Mouse (Mus musculus): ENCODE results near the gene Pi4kb. TPM values are rescaled to one million over a fixed set of nuclear protein-coding genes. Genes with fewer than 3 reads are reported as not detected.

The Pi4kb gene
- total RNA-seq, 4 experiments from 2014 or later: 59.3 to 87.5 (median 74.9) TPM

GRCm38 (mm10) chr3:94953764-94954616 is 20.5 kb upstream of the Pi4kb start, which contains the start of gene Rfx5:
Rfx5 (plus strand) TSS chr3:94954075.
- DNase-seq: peak; percentile 95

DNA sequence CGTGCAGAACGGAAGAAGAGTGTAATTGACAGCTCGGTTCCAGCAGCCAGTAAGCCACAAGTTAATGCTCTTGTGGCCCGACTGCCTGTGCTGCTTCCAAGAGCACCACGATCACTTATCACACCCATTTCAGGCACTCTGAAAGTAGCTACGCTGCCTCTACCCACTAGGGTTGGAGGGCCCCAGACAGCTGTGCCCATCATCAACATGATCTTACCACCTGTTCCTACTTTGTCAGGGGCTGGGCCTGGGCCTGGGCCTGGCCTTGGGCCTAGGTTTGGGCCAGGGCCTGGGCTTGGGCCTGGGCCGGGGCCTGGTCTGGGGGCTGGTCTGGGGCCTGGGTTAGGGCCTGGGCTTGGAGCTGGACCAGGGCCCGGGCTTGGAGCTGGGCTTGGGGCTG is 16.2 kb upstream of the Pi4kb start:
- DNase-seq: no peak

- DNase-seq: no peak
Measured at GRCm38 (mm10) chr3:94959871-94960270, 14.7 kb upstream of the Pi4kb start.

DNA sequence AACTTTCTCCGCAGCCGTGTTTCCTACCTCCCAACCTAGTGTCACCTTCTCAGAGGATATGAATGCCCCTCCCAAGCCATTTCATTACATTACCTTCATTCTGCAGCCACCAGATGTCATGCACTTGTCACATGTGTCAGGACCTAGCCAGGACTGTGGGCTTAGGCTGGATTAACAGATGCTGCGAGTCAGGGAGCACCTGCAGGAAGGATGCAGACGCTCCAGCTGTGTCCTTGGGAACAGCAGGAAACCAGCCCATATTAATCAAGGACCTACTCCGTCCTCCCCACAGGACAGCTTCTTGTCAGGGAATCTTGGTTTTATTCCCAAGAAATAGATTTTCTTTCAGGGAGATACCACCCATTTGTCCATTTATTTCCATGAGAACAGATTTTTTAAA is 14.2 kb upstream of the Pi4kb start:
- no peak for DNase-seq

GRCm38 (mm10) chr3:94964989-94965388 is 9.5 kb upstream of the Pi4kb start:
- no peak for DNase-seq

DNA sequence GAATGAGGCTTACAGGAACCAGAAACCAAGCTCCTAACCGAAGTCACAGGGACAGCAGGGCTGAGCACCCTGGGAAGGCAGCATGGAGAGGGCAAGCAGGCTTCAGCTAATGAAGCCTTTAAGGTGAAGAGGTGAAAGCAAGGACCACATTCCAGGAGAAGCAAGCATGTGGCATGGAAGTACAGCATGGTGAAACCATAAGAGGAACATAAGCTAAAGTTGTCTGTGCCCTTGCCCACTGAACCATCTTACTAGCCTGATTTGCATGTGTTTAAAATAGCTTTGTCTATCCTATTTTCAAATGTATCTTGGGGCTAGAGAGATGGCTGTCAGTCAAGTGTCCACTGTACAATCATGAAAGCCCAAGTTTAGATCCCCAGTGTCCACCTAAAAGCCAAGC is 8.7 kb upstream of the Pi4kb start:
- no peak for DNase-seq

DNA sequence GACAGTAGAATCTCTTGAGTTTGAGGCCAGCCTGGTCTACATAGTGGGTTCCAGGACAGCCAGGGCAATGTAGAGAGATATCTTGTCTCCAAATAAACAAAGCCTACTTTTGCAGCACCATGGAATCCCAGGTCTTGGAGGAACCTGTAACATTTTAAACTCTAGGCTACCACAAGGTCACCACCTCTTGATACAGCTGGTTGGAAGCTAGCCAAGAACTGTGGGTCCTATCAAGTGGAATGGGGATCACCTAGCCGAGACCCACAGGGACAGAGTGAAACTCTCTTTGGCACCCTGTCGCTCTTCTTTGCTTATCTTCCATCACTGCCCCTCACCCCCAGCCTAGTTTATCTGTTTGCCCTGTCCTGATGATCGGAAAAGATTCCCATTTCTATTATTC is 2.0 kb upstream of the Pi4kb start:
- no peak for DNase-seq

DNA sequence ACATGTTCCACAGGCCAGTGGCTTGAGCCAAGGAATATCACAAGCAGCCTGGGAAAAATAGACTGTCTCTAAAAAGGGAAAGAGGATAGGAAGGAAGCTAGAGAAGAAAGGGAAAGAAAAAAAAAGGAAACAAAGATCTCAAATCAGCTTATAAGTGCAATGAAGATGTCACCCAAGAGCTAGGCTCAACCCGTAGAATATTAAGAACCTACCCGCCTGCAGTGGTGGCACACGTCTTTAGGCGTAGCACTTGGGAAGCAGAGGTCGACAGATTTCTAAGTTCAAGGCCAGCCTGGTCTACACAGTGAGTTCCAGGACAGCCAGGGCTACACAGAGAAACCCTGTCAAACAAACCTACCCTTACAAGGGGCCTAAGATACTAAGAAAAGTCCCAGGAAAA is 911 bp upstream of the Pi4kb start:
- DNase-seq: no peak

- no peak for DNase-seq
Measured at GRCm38 (mm10) chr3:94974026-94974527, 454 bp upstream of the Pi4kb start.

DNA sequence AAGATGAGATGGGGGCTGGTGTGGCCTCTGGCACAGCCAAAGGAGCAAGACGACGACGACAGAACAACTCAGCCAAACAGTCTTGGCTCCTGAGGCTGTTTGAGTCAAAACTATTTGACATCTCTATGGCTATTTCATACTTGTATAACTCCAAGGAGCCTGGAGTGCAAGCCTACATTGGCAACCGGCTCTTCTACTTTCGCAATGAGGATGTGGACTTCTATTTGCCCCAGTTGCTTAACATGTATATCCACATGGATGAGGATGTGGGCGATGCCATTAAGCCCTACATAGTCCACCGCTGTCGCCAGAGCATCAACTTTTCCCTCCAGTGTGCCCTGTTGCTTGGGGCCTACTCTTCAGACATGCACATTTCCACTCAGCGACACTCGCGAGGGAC is 9.8 kb downstream of the Pi4kb start:
- DNase-seq: no peak

DNA sequence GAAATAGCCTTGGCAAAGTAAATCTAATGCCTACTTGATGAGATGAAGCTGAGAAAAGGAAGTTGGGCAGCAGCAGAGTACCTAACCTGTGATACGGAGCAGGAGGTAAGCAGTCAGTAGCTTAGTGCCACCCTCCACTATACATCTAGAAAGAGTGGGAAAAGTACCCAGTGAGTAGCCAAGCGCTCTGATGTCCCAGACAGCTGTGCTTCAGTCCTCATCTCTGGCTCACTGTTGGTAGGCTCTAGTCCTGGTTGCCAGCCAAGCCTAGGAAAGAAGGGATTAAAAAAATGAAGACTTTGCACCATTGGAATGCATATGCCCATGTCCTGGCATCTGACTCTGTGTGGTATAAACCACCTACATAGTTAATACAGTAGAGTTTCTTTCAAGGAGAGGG is 11.0 kb downstream of the Pi4kb start:
- DNase-seq: no peak

GRCm38 (mm10) chr3:94987578-94987977 is 13.0 kb downstream of the Pi4kb start:
- peak; percentile 80 for DNase-seq

DNA sequence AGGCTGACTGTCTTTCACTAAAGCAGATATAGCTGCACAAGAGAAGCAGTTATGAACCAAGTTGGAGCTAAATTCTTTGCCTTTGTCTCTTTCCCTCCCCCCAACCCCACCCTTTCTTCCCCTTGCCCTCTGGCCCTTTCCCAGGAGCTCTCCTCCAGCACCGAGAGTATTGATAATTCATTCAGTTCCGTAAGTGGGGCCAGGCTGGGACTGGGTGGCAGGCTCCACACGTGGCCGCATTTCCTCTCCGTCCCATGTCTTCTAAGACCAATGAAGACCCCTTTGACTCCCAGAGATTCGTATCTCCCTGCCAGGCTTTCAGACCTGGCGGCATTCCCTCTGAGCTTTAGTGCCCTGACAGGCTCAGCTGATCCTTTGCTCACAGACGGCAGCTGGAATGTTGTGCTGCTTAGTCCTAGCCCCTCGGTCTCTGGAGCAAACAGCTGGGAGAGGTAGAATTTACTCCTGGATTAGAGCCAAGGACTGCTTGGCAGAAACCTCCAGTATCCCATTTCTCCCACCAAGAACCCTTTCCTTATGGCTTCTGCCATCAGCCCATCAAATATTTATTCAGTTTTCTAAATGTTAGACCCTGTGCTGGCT is 14.7 kb downstream of the Pi4kb start:
- DNase-seq: no peak

DNA sequence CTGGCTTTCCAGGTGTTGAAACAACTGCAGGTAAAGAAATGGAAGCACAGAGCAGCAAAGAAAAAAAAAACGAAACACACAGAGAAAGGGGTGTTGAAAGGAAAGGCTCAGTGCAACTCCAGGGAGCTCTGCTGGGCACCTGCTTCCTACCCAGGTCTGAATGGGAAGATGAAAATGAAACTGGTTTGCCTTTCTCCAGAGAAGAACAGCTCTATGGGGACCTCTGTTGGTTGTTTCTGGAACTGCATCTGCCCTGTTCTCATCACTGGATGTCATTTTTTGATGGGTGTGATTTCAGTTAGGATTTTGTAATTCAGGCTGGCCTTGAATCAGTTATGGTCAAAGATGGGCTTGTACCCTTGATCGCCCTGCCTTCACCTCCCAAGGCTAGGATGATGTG is 22.4 kb downstream of the Pi4kb start:
- no peak for DNase-seq

- DNase-seq: no peak
Measured at GRCm38 (mm10) chr3:95002569-95002968, 28.0 kb downstream of the Pi4kb start.

DNA sequence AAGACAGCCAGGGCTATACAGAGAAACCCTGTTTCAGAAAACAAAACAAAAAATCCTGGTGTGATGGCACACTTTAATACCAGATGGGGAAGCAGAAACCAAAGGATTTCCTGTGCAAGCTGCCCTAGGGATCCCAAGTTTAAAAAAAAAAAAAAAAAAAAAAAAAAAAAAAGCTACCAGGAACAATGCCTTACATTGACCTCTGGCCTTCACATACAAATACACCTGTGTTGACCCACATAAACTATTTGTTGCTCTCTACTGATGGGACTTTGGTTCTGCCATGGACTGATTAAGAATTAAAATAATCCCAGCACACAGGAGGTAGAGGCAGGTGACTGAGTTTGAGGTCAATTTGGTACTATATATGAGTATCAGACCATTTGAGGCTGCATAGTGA is 28.7 kb downstream of the Pi4kb start:
- DNase-seq: no peak

GRCm38 (mm10) chr3:95005651-95006050 is 31.1 kb downstream of the Pi4kb start:
- DNase-seq: no peak

- DNase-seq: peak; percentile 64
Measured at GRCm38 (mm10) chr3:95007706-95008105, 33.2 kb downstream of the Pi4kb start.

- DNase-seq: no peak
Measured at GRCm38 (mm10) chr3:95010396-95010795, 35.9 kb downstream of the Pi4kb start.

GRCm38 (mm10) chr3:95012982-95013381 is 38.5 kb downstream of the Pi4kb start:
- DNase-seq: no peak

DNA sequence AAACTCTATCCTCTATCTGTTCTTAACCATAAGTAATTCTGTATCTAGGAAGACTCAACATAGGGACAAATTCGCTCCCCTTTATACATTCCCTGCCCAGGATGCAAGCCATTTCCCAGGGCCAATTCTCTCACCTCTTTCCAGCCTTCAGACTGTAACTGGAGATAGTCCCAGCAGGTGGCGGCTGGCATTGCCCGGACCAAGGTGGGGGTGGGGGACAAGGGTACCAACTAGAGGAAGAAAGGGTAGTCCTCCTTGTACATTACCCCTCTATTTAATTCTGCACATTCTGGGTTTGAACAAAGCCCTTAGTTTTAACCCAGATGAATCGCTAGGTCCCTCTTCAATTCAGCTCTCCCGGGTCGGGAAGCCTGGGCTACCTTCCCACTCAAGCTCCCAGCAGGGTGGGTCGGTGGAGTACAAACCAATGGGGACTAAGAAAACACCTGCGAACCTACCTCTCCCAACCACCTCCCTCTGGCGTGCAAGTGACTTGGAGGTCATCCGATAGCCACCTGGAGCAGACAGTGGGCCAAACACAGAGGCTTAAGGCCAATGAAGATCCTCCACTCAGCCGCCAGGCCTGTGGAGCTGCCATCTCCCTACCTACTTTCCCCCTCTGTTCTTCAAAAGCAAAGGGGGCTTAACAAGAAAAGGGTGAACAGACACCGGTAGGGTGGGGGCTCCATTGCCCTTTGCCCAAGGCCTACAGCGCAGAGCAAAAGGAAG is 39.3 kb downstream of the Pi4kb start:
- no peak for DNase-seq

DNA sequence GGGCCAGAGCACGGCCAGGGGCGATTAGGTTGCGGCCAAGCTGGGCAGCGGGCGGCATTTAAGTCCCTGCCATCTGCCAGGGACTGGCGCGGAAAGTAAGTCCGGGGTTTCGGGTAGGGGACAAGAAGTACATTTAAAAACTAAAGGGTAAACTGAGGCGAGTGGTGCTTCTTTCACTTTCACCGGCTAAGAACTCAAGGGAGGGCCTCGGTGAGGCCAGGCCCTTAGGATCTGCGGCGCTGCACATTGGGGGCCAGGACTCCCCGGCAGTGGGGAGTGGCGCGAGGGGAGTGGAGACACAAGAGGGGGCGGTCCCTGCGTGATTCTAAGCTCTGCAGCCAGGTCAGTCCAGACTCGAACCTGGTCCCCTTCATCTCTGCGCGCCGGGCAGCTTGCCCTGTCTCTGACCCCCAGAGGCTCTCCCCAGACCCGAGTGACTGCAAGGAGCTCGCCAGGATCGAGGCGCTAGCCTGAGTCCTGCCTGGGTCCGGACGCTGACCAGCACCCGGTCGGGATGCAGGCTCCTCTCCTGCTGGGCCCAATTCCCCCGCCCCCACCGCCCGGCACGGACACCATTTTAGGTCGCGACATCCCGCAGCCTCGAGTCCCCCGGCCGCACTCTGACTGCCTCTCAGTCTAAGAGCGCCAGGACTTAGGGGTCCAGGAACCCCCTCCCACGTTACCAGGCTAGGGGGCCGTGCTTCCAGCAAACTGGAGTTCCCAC is 40.1 kb downstream of the Pi4kb start:
- DNase-seq: peak; percentile 67
